Mouse (Mus musculus): ENCODE measurements around the gene Cldn11. TPM values are rescaled to one million over a fixed set of nuclear protein-coding genes. Genes with fewer than 3 reads are reported as not detected.

The Cldn11 gene
- polyA plus RNA-seq, 1 experiment: not detected

GRCm38 (mm10) chr3:31107674-31108073, 42.0 kb upstream of the Cldn11 start:
- Histone ChIP-seq H3K4me3 (no peak overlapping the region), H3K36me3 (ENCODE audit: control insufficient read depth, insufficient read depth) (peaks cover 12% of the 10 kb centered on the region), H3K79me2 (ENCODE audit: control insufficient read depth, insufficient read depth) (peaks cover 100% of the 10 kb centered on the region), H3K4me2 (ENCODE audit: low read depth) (peak overlapping the region; percentile 23), H3ac (ENCODE audit: control insufficient read depth, insufficient read length) (no peak overlapping the region), H3K27me3 (ENCODE audit: control insufficient read depth, insufficient read depth, insufficient read length) (no peaks in the 10 kb centered on the region)
- TF ChIP-seq SRF (IDR thresholded peaks at IDR 0.05; ENCODE audit: control insufficient read depth, insufficient read length, low read depth): no peak
- no peak for TF ChIP-seq MYOG (IDR thresholded peaks at IDR 0.05; ENCODE audit: control insufficient read depth in 1 of 3, insufficient read depth in 1 of 3, insufficient read length in 2 of 3, low read depth in 2 of 3)
- no peak for TF ChIP-seq TCF12 (IDR thresholded peaks at IDR 0.05; ENCODE audit: insufficient read depth, poor library complexity, severe bottlenecking)
- no peak for TF ChIP-seq POLR2A (IDR thresholded peaks at IDR 0.05; ENCODE audit: insufficient read length, low read depth)
- no peak for TF ChIP-seq USF1 (IDR thresholded peaks at IDR 0.05; ENCODE audit: low read depth)
- no peak for TF ChIP-seq E2F4 (IDR thresholded peaks at IDR 0.05; ENCODE audit: insufficient read depth)
- TF ChIP-seq POLR2AphosphoS2 (IDR thresholded peaks at IDR 0.05; ENCODE audit: insufficient read length, low read depth): no peak
- no peak for TF ChIP-seq CEBPB (IDR thresholded peaks at IDR 0.05; ENCODE audit: insufficient read depth, poor library complexity, severe bottlenecking)
- no peak for TF ChIP-seq MYOD1 (IDR thresholded peaks at IDR 0.05; ENCODE audit: control insufficient read depth in 1 of 3, insufficient read length in 2 of 3, low read depth in 2 of 3)
- no peak for TF ChIP-seq MAX (IDR thresholded peaks at IDR 0.05; ENCODE audit: low read depth)
- no peak for TF ChIP-seq TCF3 (IDR thresholded peaks at IDR 0.05; ENCODE audit: insufficient read length, low read depth)
- TF ChIP-seq REST (IDR thresholded peaks at IDR 0.05; ENCODE audit: insufficient read depth, insufficient read length): no peak

GRCm38 (mm10) chr3:31109108-31109507, 40.6 kb upstream of the Cldn11 start:
- H3ac ChIP-seq (ENCODE audit: control insufficient read depth, insufficient read length): no peak overlapping the region
- TF ChIP-seq E2F4 (IDR thresholded peaks at IDR 0.05; ENCODE audit: insufficient read depth) (no peak), MYOG (IDR thresholded peaks at IDR 0.05; ENCODE audit: control insufficient read depth in 1 of 3, insufficient read depth in 1 of 3, insufficient read length in 2 of 3, low read depth in 2 of 3) (no peak), POLR2AphosphoS2 (IDR thresholded peaks at IDR 0.05; ENCODE audit: insufficient read length, low read depth) (no peak), CEBPB (IDR thresholded peaks at IDR 0.05; ENCODE audit: insufficient read depth, poor library complexity, severe bottlenecking) (no peak), POLR2A (IDR thresholded peaks at IDR 0.05; ENCODE audit: insufficient read length, low read depth) (no peak), REST (IDR thresholded peaks at IDR 0.05; ENCODE audit: insufficient read depth, insufficient read length) (no peak), TCF3 (IDR thresholded peaks at IDR 0.05; ENCODE audit: insufficient read length, low read depth) (no peak), TCF12 (IDR thresholded peaks at IDR 0.05; ENCODE audit: insufficient read depth, poor library complexity, severe bottlenecking) (no peak), SRF (IDR thresholded peaks at IDR 0.05; ENCODE audit: control insufficient read depth, insufficient read length, low read depth) (no peak), USF1 (IDR thresholded peaks at IDR 0.05; ENCODE audit: low read depth) (no peak)
- no peaks in the 10 kb centered on the region for H3K27me3 ChIP-seq (ENCODE audit: control insufficient read depth, insufficient read depth, insufficient read length)
- H3K79me2 ChIP-seq (ENCODE audit: control insufficient read depth, insufficient read depth): peaks cover 99% of the 10 kb centered on the region
- H3K4me3 ChIP-seq: no peak overlapping the region
- peak overlapping the region; percentile 24 for H3K4me2 ChIP-seq (ENCODE audit: low read depth)
- peaks cover 26% of the 10 kb centered on the region for H3K36me3 ChIP-seq (ENCODE audit: control insufficient read depth, insufficient read depth)

- TF ChIP-seq E2F4 (IDR thresholded peaks at IDR 0.05; ENCODE audit: insufficient read depth) (no peak), MYOD1 (IDR thresholded peaks at IDR 0.05; ENCODE audit: control insufficient read depth in 1 of 3, insufficient read length in 2 of 3, low read depth in 2 of 3) (no peak), MAX (IDR thresholded peaks at IDR 0.05; ENCODE audit: low read depth) (no peak), CEBPB (IDR thresholded peaks at IDR 0.05; ENCODE audit: insufficient read depth, poor library complexity, severe bottlenecking) (no peak), TCF3 (IDR thresholded peaks at IDR 0.05; ENCODE audit: insufficient read length, low read depth) (no peak)
- Histone ChIP-seq H3K27me3 (ENCODE audit: control insufficient read depth, insufficient read depth, insufficient read length) (no peaks in the 10 kb centered on the region), H3K4me3 (no peak overlapping the region), H3K79me2 (ENCODE audit: control insufficient read depth, insufficient read depth) (no peaks in the 10 kb centered on the region), H3K36me3 (ENCODE audit: control insufficient read depth, insufficient read depth) (peaks cover 43% of the 10 kb centered on the region), H3K4me2 (ENCODE audit: low read depth) (no peak overlapping the region), H3ac (ENCODE audit: control insufficient read depth, insufficient read length) (no peak overlapping the region)
These were observed 26.6 kb upstream of the Cldn11 start for GRCm38 (mm10) chr3:31123098-31123497.

- H3K4me3 ChIP-seq: no peak overlapping the region
These were observed 23.4 kb upstream of the Cldn11 start for GRCm38 (mm10) chr3:31126303-31126702.

GRCm38 (mm10) chr3:31126848-31127247, 22.9 kb upstream of the Cldn11 start:
- Histone ChIP-seq H3K4me3 (no peak overlapping the region), H3K79me2 (ENCODE audit: control insufficient read depth, insufficient read depth) (no peaks in the 10 kb centered on the region), H3K36me3 (ENCODE audit: control insufficient read depth, insufficient read depth) (peaks cover 26% of the 10 kb centered on the region), H3K4me2 (ENCODE audit: low read depth) (no peak overlapping the region), H3ac (ENCODE audit: control insufficient read depth, insufficient read length) (no peak overlapping the region), H3K27me3 (ENCODE audit: control insufficient read depth, insufficient read depth, insufficient read length) (no peaks in the 10 kb centered on the region)
- TF ChIP-seq CEBPB (IDR thresholded peaks at IDR 0.05; ENCODE audit: insufficient read depth, poor library complexity, severe bottlenecking): no peak
- TF ChIP-seq POLR2AphosphoS2 (IDR thresholded peaks at IDR 0.05; ENCODE audit: insufficient read length, low read depth): no peak
- no peak for TF ChIP-seq MAX (IDR thresholded peaks at IDR 0.05; ENCODE audit: low read depth)
- no peak for TF ChIP-seq POLR2A (IDR thresholded peaks at IDR 0.05; ENCODE audit: insufficient read length, low read depth)
- TF ChIP-seq TCF12 (IDR thresholded peaks at IDR 0.05; ENCODE audit: insufficient read depth, poor library complexity, severe bottlenecking): no peak
- no peak for TF ChIP-seq SRF (IDR thresholded peaks at IDR 0.05; ENCODE audit: control insufficient read depth, insufficient read length, low read depth)
- no peak for TF ChIP-seq E2F4 (IDR thresholded peaks at IDR 0.05; ENCODE audit: insufficient read depth)
- TF ChIP-seq MYOG (IDR thresholded peaks at IDR 0.05; ENCODE audit: control insufficient read depth in 1 of 3, insufficient read depth in 1 of 3, insufficient read length in 2 of 3, low read depth in 2 of 3): no peak
- no peak for TF ChIP-seq MYOD1 (IDR thresholded peaks at IDR 0.05; ENCODE audit: control insufficient read depth in 1 of 3, insufficient read length in 2 of 3, low read depth in 2 of 3)
- TF ChIP-seq TCF3 (IDR thresholded peaks at IDR 0.05; ENCODE audit: insufficient read length, low read depth): no peak
- no peak for TF ChIP-seq REST (IDR thresholded peaks at IDR 0.05; ENCODE audit: insufficient read depth, insufficient read length)
- no peak for TF ChIP-seq USF1 (IDR thresholded peaks at IDR 0.05; ENCODE audit: low read depth)

More at GRCm38 (mm10) chr3:31126303-31126702, 23.4 kb upstream of the Cldn11 start:
- TF ChIP-seq MYOD1 (IDR thresholded peaks at IDR 0.05; ENCODE audit: control insufficient read depth in 1 of 3, insufficient read length in 2 of 3, low read depth in 2 of 3): no peak
- no peak for TF ChIP-seq TCF3 (IDR thresholded peaks at IDR 0.05; ENCODE audit: insufficient read length, low read depth)
- TF ChIP-seq POLR2A (IDR thresholded peaks at IDR 0.05; ENCODE audit: insufficient read length, low read depth): no peak
- TF ChIP-seq MYOG (IDR thresholded peaks at IDR 0.05; ENCODE audit: control insufficient read depth in 1 of 3, insufficient read depth in 1 of 3, insufficient read length in 2 of 3, low read depth in 2 of 3): no peak
- no peak for TF ChIP-seq SRF (IDR thresholded peaks at IDR 0.05; ENCODE audit: control insufficient read depth, insufficient read length, low read depth)
- TF ChIP-seq USF1 (IDR thresholded peaks at IDR 0.05; ENCODE audit: low read depth): no peak
- TF ChIP-seq E2F4 (IDR thresholded peaks at IDR 0.05; ENCODE audit: insufficient read depth): no peak
- no peak for TF ChIP-seq TCF12 (IDR thresholded peaks at IDR 0.05; ENCODE audit: insufficient read depth, poor library complexity, severe bottlenecking)
- TF ChIP-seq POLR2AphosphoS2 (IDR thresholded peaks at IDR 0.05; ENCODE audit: insufficient read length, low read depth): no peak
- TF ChIP-seq CEBPB (IDR thresholded peaks at IDR 0.05; ENCODE audit: insufficient read depth, poor library complexity, severe bottlenecking): no peak
- no peak for TF ChIP-seq REST (IDR thresholded peaks at IDR 0.05; ENCODE audit: insufficient read depth, insufficient read length)
- TF ChIP-seq MAX (IDR thresholded peaks at IDR 0.05; ENCODE audit: low read depth): no peak
- Histone ChIP-seq H3K79me2 (ENCODE audit: control insufficient read depth, insufficient read depth) (no peaks in the 10 kb centered on the region), H3K27me3 (ENCODE audit: control insufficient read depth, insufficient read depth, insufficient read length) (no peaks in the 10 kb centered on the region), H3K4me2 (ENCODE audit: low read depth) (no peak overlapping the region), H3K36me3 (ENCODE audit: control insufficient read depth, insufficient read depth) (peaks cover 26% of the 10 kb centered on the region), H3ac (ENCODE audit: control insufficient read depth, insufficient read length) (no peak overlapping the region)
